Mouse (Mus musculus) testis, postnatal 14 days (tissue): ENCODE measurements around the gene L1td1.
"Not testable (repeated sequence)": the region's sequence is repeated elsewhere in the genome, so short reads cannot be mapped to it uniquely, and the experiment has no call there.

Source experiments
- DNase-seq: peaks from one replicate; pipeline ENCODE4 v3.0.0; 2021; ENCODE audit warnings: low spot score

L1td1 gene

GRCm38 (mm10) chr4:98726590-98727237 is at the start of gene L1td1:
TSS of gene L1td1 (plus strand) at chr4:98726734.
- no peak for DNase-seq

- no peak for DNase-seq
These were observed 49.0 kb upstream of the L1td1 start for GRCm38 (mm10) chr4:98677506-98677905.

- no peak for DNase-seq
These were observed 39.8 kb upstream of the L1td1 start for GRCm38 (mm10) chr4:98686678-98687267.

- DNase-seq = no peak
These were observed 38.4 kb upstream of the L1td1 start for GRCm38 (mm10) chr4:98688116-98688515.

- no peak for DNase-seq
These were observed 38.0 kb upstream of the L1td1 start for GRCm38 (mm10) chr4:98688520-98688919.

- no peak for DNase-seq
These were observed 36.5 kb upstream of the L1td1 start for GRCm38 (mm10) chr4:98689988-98690387.

GRCm38 (mm10) chr4:98693465-98694185 is 32.9 kb upstream of the L1td1 start:
- DNase-seq = no peak

- DNase-seq = no peak
These were observed 28.6 kb upstream of the L1td1 start for GRCm38 (mm10) chr4:98697932-98698331.

- no peak for DNase-seq
These were observed 27.6 kb upstream of the L1td1 start for GRCm38 (mm10) chr4:98698921-98699320.

GRCm38 (mm10) chr4:98700156-98700555 is 26.4 kb upstream of the L1td1 start:
- DNase-seq = no peak

GRCm38 (mm10) chr4:98702201-98702894 is 24.2 kb upstream of the L1td1 start:
- no peak for DNase-seq

GRCm38 (mm10) chr4:98710891-98711290 is 15.6 kb upstream of the L1td1 start:
- no peak for DNase-seq

GRCm38 (mm10) chr4:98717735-98718546 is 8.6 kb upstream of the L1td1 start:
- DNase-seq = no peak

GRCm38 (mm10) chr4:98718547-98718917 is 8.0 kb upstream of the L1td1 start:
- no peak for DNase-seq

GRCm38 (mm10) chr4:98722454-98722853 is 4.1 kb upstream of the L1td1 start:
- peak; percentile 67 for DNase-seq

- not testable (repeated sequence) for DNase-seq
These were observed 1.9 kb upstream of the L1td1 start for GRCm38 (mm10) chr4:98724682-98725081.

GRCm38 (mm10) chr4:98725439-98725838 is 1.1 kb upstream of the L1td1 start:
- no peak for DNase-seq

- DNase-seq = no peak
These were observed 893 bp downstream of the L1td1 start for GRCm38 (mm10) chr4:98727295-98727958.

- no peak for DNase-seq
These were observed 1.4 kb downstream of the L1td1 start for GRCm38 (mm10) chr4:98727959-98728347.

- no peak for DNase-seq
These were observed 2.2 kb downstream of the L1td1 start for GRCm38 (mm10) chr4:98728716-98729115.

GRCm38 (mm10) chr4:98733660-98734059 is 7.1 kb downstream of the L1td1 start:
- no peak for DNase-seq
